Mouse (Mus musculus) forebrain, embryonic 12.5 days (tissue): Measurements from ENCODE around the gene C1qtnf4. TPM values are rescaled to one million over a fixed set of nuclear protein-coding genes. Genes with fewer than 3 reads are reported as not detected.
"Not testable (repeated sequence)": the region's sequence is repeated elsewhere in the genome, so short reads cannot be mapped to it uniquely, and the experiment has no call there.

Experiments
- ATAC-seq: fragments of 200-750 bp; cut with Nextera tagmentation; 2 replicates; pipeline ENCODE4 v1.8.0; 2017; ENCODE audit warnings: moderate TSS enrichment; ENCODE audit not compliant: low FRiP score
- H3K27ac ChIP-seq: fragments of 300-500 bp; sonication (generic); 2 replicates; pipeline ENCODE4 v1.5.1; 2016; ENCODE audit warnings: mild to moderate bottlenecking
- H3K27me3 ChIP-seq: fragments of 300-500 bp; sonication (generic); 2 replicates; pipeline ENCODE4 v1.6.1; 2016; ENCODE audit warnings: mild to moderate bottlenecking
- H3K36me3 ChIP-seq: fragments of 300-500 bp; sonication (generic); replicated peaks from 2 replicates; pipeline ENCODE4 v1.6.1; 2016; ENCODE audit warnings: mild to moderate bottlenecking
- H3K4me1 ChIP-seq: fragments of 300-500 bp; sonication (generic); 2 replicates; pipeline ENCODE4 v1.6.1; 2016
- H3K4me2 ChIP-seq: fragments of 300-500 bp; sonication (generic); 2 replicates; pipeline ENCODE4 v1.6.1; 2016; ENCODE audit warnings: mild to moderate bottlenecking, moderate library complexity
- H3K4me3 ChIP-seq: fragments of 300-500 bp; sonication (generic); replicated peaks from 2 replicates; pipeline ENCODE4 v1.5.1; 2016; ENCODE audit warnings: mild to moderate bottlenecking
- H3K9ac ChIP-seq: fragments of 300-500 bp; sonication (generic); 2 replicates; pipeline ENCODE4 v1.6.1; 2016; ENCODE audit warnings: mild to moderate bottlenecking
- H3K9me3 ChIP-seq: fragments of 300-500 bp; sonication (generic); 2 replicates; pipeline ENCODE4 v1.6.1; 2016
- WGBS: fragments of 180-500 bp; shearing (Covaris S2); methylation state at CpG from one replicate; pipeline ENCODE4 v1.1.7; 2016; 5-methylcytosine and 5-hydroxymethylcytosine counted together
- polyA plus RNA-seq: library from polyadenylated mRNA; unstranded; fragments of >200 nt; fragmentation: Nextera tagmentation; extraction: Ambion mirVana; gene quantifications from 2 replicates; pipeline ENCODE4 v1.2.1, GENCODE M21; 2016

The C1qtnf4 gene
- polyA plus RNA-seq, 1 experiment from 2014 or later = 28.0 TPM

DNA sequence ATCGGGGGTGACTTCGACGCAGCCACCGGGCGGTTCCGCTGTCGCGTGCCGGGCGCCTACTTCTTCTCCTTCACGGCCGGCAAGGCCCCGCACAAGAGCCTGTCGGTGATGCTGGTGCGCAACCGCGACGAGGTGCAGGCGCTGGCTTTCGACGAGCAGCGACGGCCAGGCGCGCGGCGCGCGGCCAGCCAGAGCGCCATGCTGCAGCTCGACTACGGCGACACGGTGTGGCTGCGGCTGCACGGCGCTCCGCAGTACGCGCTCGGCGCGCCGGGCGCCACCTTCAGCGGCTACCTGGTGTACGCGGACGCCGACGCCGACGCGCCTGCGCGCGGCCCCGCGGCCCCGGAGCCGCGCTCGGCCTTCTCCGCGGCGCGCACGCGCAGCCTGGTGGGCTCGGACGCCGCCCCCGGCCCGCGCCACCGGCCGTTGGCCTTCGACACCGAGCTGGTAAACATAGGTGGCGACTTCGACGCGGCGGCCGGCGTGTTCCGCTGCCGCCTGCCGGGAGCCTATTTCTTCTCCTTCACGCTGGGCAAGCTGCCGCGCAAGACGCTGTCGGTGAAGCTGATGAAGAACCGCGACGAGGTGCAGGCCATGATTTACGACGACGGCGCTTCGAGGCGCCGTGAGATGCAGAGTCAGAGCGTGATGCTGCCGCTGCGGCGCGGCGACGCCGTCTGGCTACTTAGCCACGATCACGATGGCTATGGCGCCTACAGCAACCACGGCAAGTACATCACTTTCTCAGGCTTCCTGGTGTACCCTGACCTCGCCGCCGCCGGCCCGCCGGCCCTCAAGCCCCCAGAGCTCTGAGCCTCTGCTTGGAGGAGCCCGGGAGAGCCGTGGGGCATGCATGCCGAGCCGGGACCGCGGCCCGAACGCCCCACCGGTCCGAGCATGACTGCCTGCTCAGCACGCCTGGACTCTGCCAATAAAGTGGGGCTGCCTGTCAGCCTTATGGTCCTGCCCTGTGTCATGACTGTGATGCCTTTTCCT, 4.2 kb downstream of the C1qtnf4 start:
- 0 out of 2 replicates have a peak overlapping the region, but pooled peaks have one; percentile 9 for H3K27ac ChIP-seq

DNA sequence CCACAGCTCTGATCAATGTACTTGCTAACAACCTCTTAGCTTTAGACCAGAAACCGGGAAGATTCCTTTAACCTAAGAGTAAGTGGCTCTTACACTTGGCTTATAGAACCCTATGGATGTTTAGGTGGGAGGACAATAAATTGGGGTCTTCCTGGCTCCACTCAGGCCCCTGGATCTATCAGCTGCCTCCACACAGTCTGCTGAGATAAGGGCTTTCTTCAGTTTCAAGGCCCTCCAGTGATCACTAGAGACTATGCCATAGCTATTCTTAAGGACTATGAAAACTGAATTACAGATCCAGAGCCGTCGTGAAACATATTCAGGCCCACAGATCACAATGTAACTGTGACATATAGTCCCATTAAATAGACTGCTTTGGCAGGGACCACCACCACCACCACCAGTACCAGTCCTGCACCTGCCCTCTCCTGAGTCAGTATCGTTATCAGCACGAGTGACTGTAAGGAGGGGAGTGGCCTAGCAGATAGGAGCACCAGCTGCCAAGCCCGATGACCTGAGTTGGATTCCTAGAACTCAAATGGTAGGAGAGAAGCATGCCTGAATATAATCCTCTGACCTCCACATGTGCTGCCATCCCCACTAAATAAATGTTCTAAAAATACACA, 8.1 kb downstream of the C1qtnf4 start:
- peaks cover 35% of the 10 kb centered on the region for H3K27me3 ChIP-seq
- no peak overlapping the region for H3K27ac ChIP-seq
- no peak for ATAC-seq
- H3K9ac ChIP-seq = no peak overlapping the region
- H3K4me3 ChIP-seq = no peak overlapping the region
- H3K4me2 ChIP-seq = no peak overlapping the region
- H3K4me1 ChIP-seq = peaks cover 17% of the 10 kb centered on the region
- 91% methylated on average over 6 of the region's 6 CpGs for WGBS
- peaks cover 55% of the 10 kb centered on the region for H3K36me3 ChIP-seq
- no peaks in the 10 kb centered on the region for H3K9me3 ChIP-seq

More for the DNA sequence above, 4.2 kb downstream of the C1qtnf4 start:
- H3K36me3 ChIP-seq = peaks cover 18% of the 10 kb centered on the region
- H3K27me3 ChIP-seq = peaks cover 75% of the 10 kb centered on the region
- 3% methylated on average over 133 of the region's 133 CpGs for WGBS
- H3K9ac ChIP-seq = peak overlapping the region; percentile 62
- peak overlapping the region; percentile 49 for H3K4me3 ChIP-seq
- no peaks in the 10 kb centered on the region for H3K9me3 ChIP-seq
- H3K4me1 ChIP-seq = peaks cover 34% of the 10 kb centered on the region
- peak overlapping the region; percentile 67 for H3K4me2 ChIP-seq
- peak; percentile 76 for ATAC-seq

DNA sequence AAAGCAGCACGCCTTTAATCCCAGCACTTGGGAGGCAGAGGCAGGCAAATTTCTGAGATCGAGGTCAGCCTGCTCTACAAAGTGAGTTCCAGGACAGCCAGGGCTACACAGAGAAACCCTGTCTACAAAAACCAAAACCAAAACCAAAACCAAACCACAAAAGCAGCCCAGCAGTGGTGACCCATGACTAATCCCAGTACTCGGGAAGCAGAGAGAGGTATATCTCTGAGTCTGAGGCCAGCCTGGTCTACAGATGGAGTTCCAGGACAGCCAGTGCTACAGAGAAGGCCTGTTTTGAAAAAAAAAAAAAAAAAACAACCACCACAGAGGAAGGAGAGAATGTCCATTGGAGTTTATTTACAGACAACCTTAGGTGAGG, 8.6 kb downstream of the C1qtnf4 start:
- not testable (repeated sequence) for H3K27ac ChIP-seq, H3K4me2 ChIP-seq, H3K9ac ChIP-seq, H3K9me3 ChIP-seq, H3K4me3 ChIP-seq, ATAC-seq
- H3K27me3 ChIP-seq = peaks cover 30% of the 10 kb centered on the region
- WGBS = 91% methylated on average over 3 of the region's 3 CpGs
- H3K36me3 ChIP-seq = peaks cover 59% of the 10 kb centered on the region
- H3K4me1 ChIP-seq = peaks cover 14% of the 10 kb centered on the region

DNA sequence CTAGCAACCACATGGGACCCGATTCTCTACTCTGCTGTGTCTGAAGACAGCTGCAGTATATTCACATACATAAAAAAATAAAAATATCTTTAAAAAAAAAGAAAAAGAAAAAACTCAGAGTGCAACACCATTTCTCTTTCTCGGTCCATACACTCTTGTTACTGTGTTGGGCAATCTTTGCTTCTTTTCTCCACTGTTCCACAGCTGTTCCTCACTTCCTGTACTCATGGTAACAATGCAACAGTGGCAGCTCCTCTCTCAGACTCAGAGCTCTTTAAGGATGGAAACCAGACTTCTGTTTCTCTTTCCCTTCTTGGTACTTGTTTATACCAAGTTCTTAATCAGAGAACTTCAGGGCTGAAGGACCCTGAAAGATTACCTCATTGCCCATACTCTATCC, 17.7 kb downstream of the C1qtnf4 start:
- WGBS = 88% methylated on average over 2 of the region's 2 CpGs
- Histone ChIP-seq H3K4me1 (peaks cover 33% of the 10 kb centered on the region), H3K4me3 (peak overlapping the region; percentile 90), H3K27ac (no peak overlapping the region), H3K4me2 (peak overlapping the region; percentile 72), H3K27me3 (no peaks in the 10 kb centered on the region), H3K36me3 (peaks cover 55% of the 10 kb centered on the region), H3K9me3 (no peaks in the 10 kb centered on the region), H3K9ac (peak overlapping the region; percentile 90)
- ATAC-seq = no peak

DNA sequence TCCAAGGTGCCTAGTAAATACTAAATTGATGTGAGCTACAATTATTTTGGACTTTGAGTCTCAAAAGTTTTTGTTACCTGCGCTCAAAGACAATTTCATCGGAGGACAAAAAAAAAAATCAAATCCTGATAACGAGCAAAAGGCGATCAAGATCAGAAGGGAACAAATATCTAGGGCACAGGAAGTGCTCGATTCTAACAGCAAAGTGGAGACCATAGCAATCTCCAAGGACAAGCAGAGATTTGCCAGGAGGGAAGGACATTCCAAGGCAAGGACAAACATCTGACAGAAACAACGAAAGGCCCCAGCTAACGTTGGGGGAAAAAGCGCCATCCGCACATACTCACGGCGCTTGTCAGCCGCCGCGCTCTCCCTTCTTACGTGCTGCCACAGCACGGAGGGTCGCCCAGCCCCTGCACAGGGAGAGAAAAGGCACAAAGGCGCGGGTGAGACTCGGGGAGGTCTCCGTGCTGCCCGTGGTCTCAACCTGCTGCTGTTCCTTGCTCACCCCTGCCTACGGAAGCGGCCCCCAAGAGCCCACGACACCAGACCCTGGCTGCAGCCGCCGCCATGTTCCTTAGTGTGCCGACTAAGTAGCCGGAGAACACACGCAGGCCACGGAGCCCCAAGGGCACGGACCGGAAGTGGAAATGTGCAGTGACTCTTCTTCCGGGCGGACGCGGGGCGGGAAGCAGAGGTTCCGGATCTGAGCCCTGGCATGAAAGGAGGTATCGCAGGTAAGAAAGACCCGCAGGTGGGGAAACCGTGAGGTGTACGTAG, 18.6 kb downstream of the C1qtnf4 start, which contains the start of the genes Kbtbd4 and Ndufs3:
Gene Kbtbd4 (plus strand): TSS at position 665 of the 780 bp plus-strand sequence.
Gene Ndufs3 (minus strand): TSS at position 752 of the 780 bp plus-strand sequence.
- peak within 1 kb of the TSS; percentile 90 for H3K9ac ChIP-seq
- peak within 1 kb of the TSS; percentile 90 for H3K27ac ChIP-seq
- ATAC-seq = peak; percentile 95
- H3K4me2 ChIP-seq = peak within 1 kb of the TSS; percentile 72
- peaks cover 33% of the 10 kb centered on the region for H3K4me1 ChIP-seq
- H3K9me3 ChIP-seq = no peaks in the 10 kb centered on the region
- no peaks in the 10 kb centered on the region for H3K27me3 ChIP-seq
- peaks cover 55% of the 10 kb centered on the region for H3K36me3 ChIP-seq
- H3K4me3 ChIP-seq = peak within 1 kb of the TSS; percentile 90
- WGBS = under 1% methylated on average over 43 of the region's 43 CpGs

DNA sequence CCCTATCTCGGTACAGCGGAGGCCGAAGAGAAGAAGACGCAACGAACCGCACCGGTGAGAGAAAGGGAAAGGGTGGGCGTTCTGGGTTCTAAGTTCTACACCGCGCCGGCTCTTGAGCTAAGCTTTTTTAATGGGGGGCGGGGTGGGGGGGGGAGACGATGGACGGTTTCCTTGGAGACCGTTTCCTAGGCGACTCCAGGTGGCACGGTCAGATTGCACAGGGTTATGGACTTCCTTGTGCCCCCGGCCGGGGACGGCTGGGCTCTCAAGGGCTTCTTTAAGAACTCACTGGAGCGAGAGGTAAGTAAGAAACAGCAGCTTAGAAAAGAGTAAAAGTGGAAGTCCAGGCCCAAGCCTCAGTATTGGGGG, 19.2 kb downstream of the C1qtnf4 start:
- under 1% methylated on average over 21 of the region's 21 CpGs for WGBS
- peak; percentile 84 for ATAC-seq
- Histone ChIP-seq H3K4me3 (peak overlapping the region; percentile 90), H3K9me3 (no peaks in the 10 kb centered on the region), H3K4me1 (peaks cover 33% of the 10 kb centered on the region), H3K4me2 (peak overlapping the region; percentile 72), H3K27me3 (no peaks in the 10 kb centered on the region), H3K36me3 (peaks cover 61% of the 10 kb centered on the region), H3K27ac (peak overlapping the region; percentile 90), H3K9ac (peak overlapping the region; percentile 90)

DNA sequence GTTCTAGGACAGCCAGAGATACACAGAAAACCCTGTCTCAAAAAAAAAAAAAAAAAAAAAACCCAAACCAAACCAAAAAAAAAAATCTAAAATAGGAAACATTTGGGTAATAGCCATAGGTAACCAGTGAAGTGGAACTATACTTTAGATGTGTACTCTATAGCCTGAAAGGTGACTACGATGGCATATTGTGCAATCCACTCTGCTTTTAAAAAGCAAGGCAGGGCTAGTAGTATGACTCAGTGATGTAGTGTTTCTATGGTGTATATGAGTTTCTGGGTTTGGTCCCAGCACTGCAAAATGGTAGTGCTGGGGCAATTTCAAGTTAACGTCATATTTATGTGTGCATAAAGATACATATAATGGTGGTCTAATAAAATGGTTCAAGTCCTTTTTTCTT, 21.1 kb downstream of the C1qtnf4 start:
- no peaks in the 10 kb centered on the region for H3K9me3 ChIP-seq
- peaks cover 63% of the 10 kb centered on the region for H3K36me3 ChIP-seq
- H3K4me2 ChIP-seq = no peak overlapping the region
- H3K27me3 ChIP-seq = no peaks in the 10 kb centered on the region
- WGBS = 97% methylated on average over 2 of the region's 2 CpGs
- ATAC-seq = no peak
- H3K9ac ChIP-seq = no peak overlapping the region
- peaks cover 33% of the 10 kb centered on the region for H3K4me1 ChIP-seq
- no peak overlapping the region for H3K4me3 ChIP-seq
- H3K27ac ChIP-seq = no peak overlapping the region

DNA sequence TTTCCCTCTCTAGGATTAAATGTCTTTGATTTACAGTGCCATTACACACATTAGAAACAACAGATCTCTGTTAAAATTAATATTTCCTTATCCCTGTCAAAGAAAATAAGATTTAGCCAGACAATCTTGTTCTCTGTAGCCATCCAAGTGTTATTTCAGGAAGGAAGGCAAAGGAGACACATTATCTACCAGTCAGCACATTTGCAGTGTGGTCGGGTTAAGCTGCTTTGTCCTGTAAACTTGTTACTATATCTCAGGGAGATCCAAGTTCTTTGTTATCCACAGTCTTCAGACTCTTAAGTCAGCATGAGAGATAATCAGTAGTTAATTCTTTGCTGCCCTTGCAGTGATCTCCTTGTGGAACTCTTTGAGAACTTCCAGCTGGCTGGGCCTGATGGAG, 25.2 kb downstream of the C1qtnf4 start:
- H3K9me3 ChIP-seq = no peaks in the 10 kb centered on the region
- H3K27me3 ChIP-seq = no peaks in the 10 kb centered on the region
- no peak overlapping the region for H3K4me3 ChIP-seq
- ATAC-seq = no peak
- H3K9ac ChIP-seq = no peak overlapping the region
- H3K4me2 ChIP-seq = no peak overlapping the region
- H3K36me3 ChIP-seq = peaks cover 77% of the 10 kb centered on the region
- H3K4me1 ChIP-seq = peaks cover 23% of the 10 kb centered on the region
- no peak overlapping the region for H3K27ac ChIP-seq
- 82% methylated on average over 1 of the region's 1 CpGs for WGBS

DNA sequence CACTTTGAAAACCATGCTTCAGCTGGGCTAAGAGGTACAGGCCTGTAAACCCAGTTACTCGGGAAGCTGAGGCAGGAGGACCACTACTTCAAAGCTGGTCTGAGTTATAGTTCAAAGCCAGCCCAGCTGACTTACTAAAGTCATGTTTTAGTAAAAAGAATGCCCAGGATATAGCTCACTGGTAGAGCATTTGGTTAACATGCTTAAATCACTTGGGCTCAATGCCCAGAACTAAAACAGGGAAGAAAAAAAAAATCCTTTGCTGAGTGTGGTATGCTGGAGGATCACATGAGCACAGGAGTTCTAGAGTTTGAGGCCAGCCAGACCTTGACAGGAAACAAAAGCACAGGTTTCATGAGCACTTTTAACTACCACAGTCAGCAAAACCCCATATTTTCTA, 26.0 kb downstream of the C1qtnf4 start:
- Histone ChIP-seq H3K27ac (no peak overlapping the region), H3K4me2 (no peak overlapping the region), H3K27me3 (no peaks in the 10 kb centered on the region), H3K36me3 (peaks cover 71% of the 10 kb centered on the region), H3K9me3 (no peaks in the 10 kb centered on the region), H3K9ac (no peak overlapping the region), H3K4me3 (no peak overlapping the region), H3K4me1 (peaks cover 25% of the 10 kb centered on the region)
- no peak for ATAC-seq
- WGBS = 88% methylated on average over 1 of the region's 1 CpGs

DNA sequence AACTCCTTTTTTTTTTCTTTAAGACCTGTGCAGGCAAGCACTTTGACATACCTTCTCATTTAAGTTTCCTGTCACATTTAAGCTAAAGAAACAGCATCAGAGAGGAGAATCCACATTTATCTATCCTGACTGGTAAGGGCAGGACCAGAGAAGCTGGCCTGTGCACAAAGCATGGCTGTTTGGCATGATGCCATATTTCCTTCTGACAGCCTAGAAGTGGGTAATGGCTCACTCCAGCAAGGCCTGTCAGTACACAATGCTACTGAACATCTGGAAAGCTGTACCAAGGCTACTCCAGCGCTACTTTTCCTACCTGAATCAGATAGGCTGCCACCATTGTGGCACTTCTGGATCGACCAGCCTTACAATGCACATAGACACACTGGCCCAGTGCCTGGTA, 28.0 kb downstream of the C1qtnf4 start:
- ATAC-seq = no peak
- WGBS = 78% methylated on average over 2 of the region's 2 CpGs
- no peaks in the 10 kb centered on the region for H3K27me3 ChIP-seq
- no peak overlapping the region for H3K4me2 ChIP-seq
- H3K9ac ChIP-seq = no peak overlapping the region
- 0 out of 2 replicates have a peak overlapping the region, but pooled peaks have one; percentile 9 for H3K27ac ChIP-seq
- no peaks in the 10 kb centered on the region for H3K9me3 ChIP-seq
- H3K4me1 ChIP-seq = peaks cover 30% of the 10 kb centered on the region
- H3K4me3 ChIP-seq = no peak overlapping the region
- H3K36me3 ChIP-seq = peaks cover 53% of the 10 kb centered on the region

DNA sequence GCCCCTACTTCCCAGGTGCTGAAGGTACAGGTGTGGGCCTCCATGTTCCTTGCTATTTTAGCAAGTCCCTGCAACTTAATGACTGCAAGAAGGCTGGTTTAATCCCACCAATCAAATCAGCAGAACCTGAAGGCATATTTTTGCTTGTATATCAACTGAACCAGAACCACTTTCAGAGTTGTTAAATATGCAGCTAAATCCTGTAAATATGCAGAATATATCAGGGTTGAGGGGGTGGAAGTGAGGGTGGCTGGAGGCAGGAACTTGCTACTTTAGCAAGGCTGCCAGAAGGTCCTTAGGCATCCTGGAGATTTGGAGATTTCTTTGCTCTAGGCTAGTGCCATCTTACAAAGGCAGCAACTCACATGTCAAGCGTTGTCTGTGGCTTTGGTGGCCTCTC, 29.9 kb downstream of the C1qtnf4 start:
- Histone ChIP-seq H3K27ac (no peak overlapping the region), H3K9ac (no peak overlapping the region), H3K36me3 (peaks cover 34% of the 10 kb centered on the region), H3K4me1 (peaks cover 30% of the 10 kb centered on the region), H3K4me2 (no peak overlapping the region), H3K27me3 (no peaks in the 10 kb centered on the region), H3K4me3 (no peak overlapping the region), H3K9me3 (no peaks in the 10 kb centered on the region)
- 79% methylated on average over 1 of the region's 1 CpGs for WGBS
- no peak for ATAC-seq
